Mouse (Mus musculus) liver, postnatal 0 days (tissue): ENCODE data around the gene Tmem141.

Experiments used
- CTCF ChIP-seq: sonication (generic); IDR thresholded peaks from 2 replicates; pipeline ENCODE4 v1.5.1; 2016; ENCODE audit warnings: antibody characterized with exemption, low read depth
- EP300 ChIP-seq: IDR thresholded peaks from 2 replicates; pipeline ENCODE4 v1.6.1; 2016; ENCODE audit warnings: antibody characterized with exemption, low read depth, mild to moderate bottlenecking

DNA sequence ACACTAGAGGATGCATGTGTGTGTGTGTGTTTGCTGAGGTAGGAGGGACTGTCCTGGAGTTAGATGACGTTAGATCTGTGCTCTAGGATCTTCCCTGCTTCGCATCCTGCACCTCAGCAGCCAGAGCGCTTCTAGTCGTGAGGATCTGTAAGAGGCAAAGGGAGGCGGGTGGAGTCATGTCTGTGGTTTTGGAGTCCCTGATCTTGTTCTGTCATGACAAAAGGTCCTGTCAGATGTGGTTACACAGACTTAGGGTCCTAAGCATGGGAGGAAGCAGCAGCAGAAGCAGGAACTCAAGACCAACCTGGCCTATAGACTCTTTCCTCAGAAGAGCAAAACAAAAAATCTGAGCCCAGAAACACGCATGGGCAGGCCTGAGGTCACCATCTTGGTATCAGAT is 1.4 kb downstream of the Tmem141 start:
- TF ChIP-seq CTCF (no peak), EP300 (no peak)
